Mouse (Mus musculus): ENCODE measurements around the gene Utrn. TPM values are rescaled to one million over a fixed set of nuclear protein-coding genes. Genes with fewer than 3 reads are reported as not detected.

Utrn gene
- polyA plus RNA-seq, 2 experiments, result 34.1 to 76.0 TPM

GRCm38 (mm10) chr10:12884308-12884948 is 15.3 kb upstream of the Utrn start:
- WGBS, result 59% methylated on average over 8 of the region's 8 CpGs
- H3K4me1 ChIP-seq (ENCODE audit: control insufficient read depth, insufficient read depth, low read length), result peaks cover 3% of the 10 kb centered on the region; the same call in 1 of the 2 replicates
- no peak for DNase-seq (ENCODE audit: low spot score)
- no peaks in the 10 kb centered on the region for H3K36me3 ChIP-seq (ENCODE audit: control insufficient read depth, insufficient read depth, low read length)
- H3K9ac ChIP-seq (ENCODE audit: low read depth, low read length, severe bottlenecking), result no peak overlapping the region
- H3K4me2 ChIP-seq (replicated peaks; ENCODE audit: low read depth, low read length, severe bottlenecking), result no peak overlapping the region
- H3K4me3 ChIP-seq (replicated peaks; ENCODE audit: low read length), result no peak overlapping the region
- no peaks in the 10 kb centered on the region for H3K9me3 ChIP-seq (ENCODE audit: control insufficient read depth, low read length)
- no peak for TF ChIP-seq POLR2A (IDR thresholded peaks at IDR 0.05; ENCODE audit: borderline replicate concordance, extremely low read depth, insufficient read depth, insufficient read length)
- no peak for ATAC-seq (ENCODE audit: low FRiP score, low read depth)
- no peaks in the 10 kb centered on the region for H3K27me3 ChIP-seq (ENCODE audit: control insufficient read depth, insufficient read depth, low read length)
- H3K27ac ChIP-seq (replicated peaks; ENCODE audit: low read depth, low read length), result no peak overlapping the region

GRCm38 (mm10) chr10:12881911-12882310 is 12.7 kb upstream of the Utrn start:
- no peak for TF ChIP-seq POLR2A (IDR thresholded peaks at IDR 0.05; ENCODE audit: borderline replicate concordance, extremely low read depth, insufficient read depth, insufficient read length)
- H3K27ac ChIP-seq (replicated peaks; ENCODE audit: low read depth, low read length), result no peak overlapping the region
- no peak overlapping the region for H3K4me3 ChIP-seq (replicated peaks; ENCODE audit: low read length)
- H3K4me1 ChIP-seq (ENCODE audit: control insufficient read depth, insufficient read depth, low read length), result peaks cover 9% of the 10 kb centered on the region; the same call in 1 of the 2 replicates
- H3K9me3 ChIP-seq (ENCODE audit: control insufficient read depth, low read length), result no peaks in the 10 kb centered on the region
- H3K4me2 ChIP-seq (replicated peaks; ENCODE audit: low read depth, low read length, severe bottlenecking), result no peak overlapping the region
- no peaks in the 10 kb centered on the region for H3K36me3 ChIP-seq (ENCODE audit: control insufficient read depth, insufficient read depth, low read length)
- no peak overlapping the region for H3K9ac ChIP-seq (ENCODE audit: low read depth, low read length, severe bottlenecking)
- WGBS, result 75% methylated on average over 4 of the region's 4 CpGs
- H3K27me3 ChIP-seq (ENCODE audit: control insufficient read depth, insufficient read depth, low read length), result no peaks in the 10 kb centered on the region
- ATAC-seq (ENCODE audit: low FRiP score, low read depth) (no peak), DNase-seq (ENCODE audit: low spot score) (no peak)

DNA sequence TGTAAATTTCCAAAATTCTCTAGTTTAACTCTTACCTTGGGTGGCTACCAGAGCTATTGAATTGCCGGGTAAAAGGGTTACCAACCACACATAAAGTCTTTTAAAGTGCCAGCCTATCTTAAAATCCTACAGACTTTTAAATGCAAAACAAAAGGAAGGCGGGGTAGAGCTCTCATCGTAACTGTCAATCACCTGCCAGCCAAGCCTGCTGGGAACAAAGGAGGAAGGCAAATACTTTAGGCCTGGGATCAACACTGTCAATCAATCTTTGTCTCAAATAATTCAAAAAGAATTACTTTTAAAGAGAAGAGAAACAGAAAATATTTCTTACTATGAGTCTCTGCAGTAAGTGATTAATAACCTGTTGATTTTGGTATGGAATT is 10.1 kb upstream of the Utrn start:
- no peak overlapping the region for H3K27ac ChIP-seq (replicated peaks; ENCODE audit: low read depth, low read length)
- H3K9ac ChIP-seq (ENCODE audit: low read depth, low read length, severe bottlenecking), result no peak overlapping the region
- H3K4me3 ChIP-seq (replicated peaks; ENCODE audit: low read length), result no peak overlapping the region
- H3K4me2 ChIP-seq (replicated peaks; ENCODE audit: low read depth, low read length, severe bottlenecking), result no peak overlapping the region
- peaks cover 9% of the 10 kb centered on the region; the same call in 1 of the 2 replicates for H3K4me1 ChIP-seq (ENCODE audit: control insufficient read depth, insufficient read depth, low read length)
- no peak for DNase-seq (ENCODE audit: low spot score)
- no peaks in the 10 kb centered on the region for H3K36me3 ChIP-seq (ENCODE audit: control insufficient read depth, insufficient read depth, low read length)
- WGBS, result 17% methylated on average over 3 of the region's 3 CpGs
- H3K27me3 ChIP-seq (ENCODE audit: control insufficient read depth, insufficient read depth, low read length), result no peaks in the 10 kb centered on the region
- no peaks in the 10 kb centered on the region for H3K9me3 ChIP-seq (ENCODE audit: control insufficient read depth, low read length)
- ATAC-seq (ENCODE audit: low FRiP score, low read depth), result no peak
- TF ChIP-seq POLR2A (IDR thresholded peaks at IDR 0.05; ENCODE audit: borderline replicate concordance, extremely low read depth, insufficient read depth, insufficient read length), result no peak

DNA sequence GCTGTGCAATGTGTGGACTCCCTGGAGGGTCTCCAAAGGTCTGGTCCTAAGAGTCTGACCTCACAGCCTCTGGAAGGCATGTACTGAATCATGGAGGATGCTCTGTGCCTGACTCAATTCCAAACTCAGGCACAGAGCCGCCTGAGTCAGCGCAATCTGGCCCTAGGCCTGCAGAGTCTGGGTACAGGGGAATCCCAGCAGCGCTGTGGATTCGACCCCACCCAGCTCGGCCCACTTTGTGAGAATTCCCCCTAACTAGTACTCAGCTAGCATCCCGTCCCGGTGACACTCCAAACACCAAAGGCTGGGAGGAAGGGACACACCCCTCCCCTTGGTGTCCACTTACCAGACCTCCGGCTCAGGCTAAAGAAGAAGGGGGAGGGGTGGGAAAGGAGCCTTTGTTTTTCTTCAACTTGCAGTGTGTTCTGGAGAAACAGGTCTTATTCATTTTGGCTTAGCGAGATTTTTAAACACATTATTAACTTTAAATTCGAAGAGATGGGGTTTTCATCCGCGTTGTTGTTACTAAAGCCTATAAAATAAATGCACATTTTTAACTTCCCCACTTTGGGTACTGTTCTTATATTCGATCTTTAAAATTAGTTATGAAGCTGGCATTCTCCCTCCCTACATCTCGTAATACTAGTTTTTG is 9.6 kb upstream of the Utrn start:
- Histone ChIP-seq H3K9me3 (ENCODE audit: control insufficient read depth, low read length) (no peaks in the 10 kb centered on the region), H3K27me3 (ENCODE audit: control insufficient read depth, insufficient read depth, low read length) (no peaks in the 10 kb centered on the region), H3K36me3 (ENCODE audit: control insufficient read depth, insufficient read depth, low read length) (no peaks in the 10 kb centered on the region), H3K9ac (ENCODE audit: low read depth, low read length, severe bottlenecking) (no peak overlapping the region), H3K4me3 (replicated peaks; ENCODE audit: low read length) (no peak overlapping the region), H3K4me2 (replicated peaks; ENCODE audit: low read depth, low read length, severe bottlenecking) (peak overlapping the region; percentile 29), H3K4me1 (ENCODE audit: control insufficient read depth, insufficient read depth, low read length) (peaks cover 9% of the 10 kb centered on the region; the same call in 1 of the 2 replicates), H3K27ac (replicated peaks; ENCODE audit: low read depth, low read length) (no peak overlapping the region)
- no peak for TF ChIP-seq POLR2A (IDR thresholded peaks at IDR 0.05; ENCODE audit: borderline replicate concordance, extremely low read depth, insufficient read depth, insufficient read length)
- DNase-seq (ENCODE audit: low spot score), result peak; percentile 41
- peak; percentile 30 for ATAC-seq (ENCODE audit: low FRiP score, low read depth)
- WGBS, result 5% methylated on average over 14 of the region's 14 CpGs

DNA sequence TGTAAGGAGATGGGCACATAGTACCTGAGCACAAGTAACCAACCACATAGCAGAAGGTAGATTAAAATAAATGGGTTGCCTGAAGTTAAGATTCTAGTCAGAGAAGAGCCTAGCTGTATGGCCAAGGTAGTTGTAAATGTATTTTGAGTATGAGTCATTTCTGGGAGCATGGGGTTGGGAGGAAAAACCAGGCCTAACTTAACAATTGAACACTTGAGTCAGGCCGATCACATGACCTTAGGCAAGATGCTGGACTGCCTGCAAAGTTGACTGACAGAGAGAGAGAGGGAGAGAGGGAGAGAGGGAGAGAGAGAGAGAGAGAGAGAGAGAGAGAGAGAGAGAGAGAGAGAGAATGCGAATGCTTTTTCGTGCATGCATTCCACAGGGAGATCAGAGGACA is 7.3 kb upstream of the Utrn start:
- no peaks in the 10 kb centered on the region for H3K27me3 ChIP-seq (ENCODE audit: control insufficient read depth, insufficient read depth, low read length)
- H3K9ac ChIP-seq (ENCODE audit: low read depth, low read length, severe bottlenecking), result no peak overlapping the region
- no peak overlapping the region for H3K27ac ChIP-seq (replicated peaks; ENCODE audit: low read depth, low read length)
- WGBS, result 61% methylated on average over 2 of the region's 3 CpGs
- ATAC-seq (ENCODE audit: low FRiP score, low read depth) (no peak), DNase-seq (ENCODE audit: low spot score) (no peak)
- no peak overlapping the region for H3K4me3 ChIP-seq (replicated peaks; ENCODE audit: low read length)
- no peak overlapping the region for H3K4me2 ChIP-seq (replicated peaks; ENCODE audit: low read depth, low read length, severe bottlenecking)
- H3K36me3 ChIP-seq (ENCODE audit: control insufficient read depth, insufficient read depth, low read length), result no peaks in the 10 kb centered on the region
- peaks cover 9% of the 10 kb centered on the region; the same call in 1 of the 2 replicates for H3K4me1 ChIP-seq (ENCODE audit: control insufficient read depth, insufficient read depth, low read length)
- H3K9me3 ChIP-seq (ENCODE audit: control insufficient read depth, low read length), result no peaks in the 10 kb centered on the region
- TF ChIP-seq POLR2A (IDR thresholded peaks at IDR 0.05; ENCODE audit: borderline replicate concordance, extremely low read depth, insufficient read depth, insufficient read length), result no peak

All from limb, embryonic 14.5 days (tissue).